9 mouse cellular contexts compared by ENCODE assay signal in the genomic region with DNA sequence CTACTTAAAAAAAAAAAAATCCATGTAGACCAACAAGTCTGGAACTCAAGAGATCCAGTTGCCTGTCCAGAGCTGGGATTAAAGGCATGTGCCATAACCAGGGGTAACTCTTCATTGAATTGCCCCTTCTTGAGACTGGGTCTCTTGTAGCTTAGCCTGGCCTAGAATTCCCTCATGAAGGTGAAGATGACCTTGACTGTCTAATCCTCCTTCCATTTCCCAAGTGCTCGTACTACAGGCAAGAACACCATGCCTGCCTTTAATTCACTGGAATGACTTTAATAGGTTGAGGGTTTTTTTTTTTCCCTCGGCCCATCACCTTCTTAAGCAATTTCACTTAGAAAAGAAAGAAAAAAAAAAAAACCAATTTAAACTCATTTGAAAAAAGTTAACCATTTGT. TPM values are rescaled to one million over a fixed set of nuclear protein-coding genes. Genes with fewer than 3 reads are reported as not detected.
DNase-seq lines count a peak whose midpoint lies in the region; ATAC-seq lines count a peak whose summit lies in the region.
"Had no signal": no experiment of that assay in that cellular context is flagged by ENCODE, and none has a peak within 500 bp of the region (broad histone marks: within the 10 kb centered on the region; RNA-seq: fewer than 3 reads in every experiment).

No protein-coding gene starts in this region.

- H3K36me3 ChIP-seq in erythroblast, embryonic 14.5 days (ENCODE audit: control insufficient read depth) = peaks cover 6% of the 10 kb centered on the region
- no peaks in the 10 kb centered on the region for H3K36me3 ChIP-seq in neural tube, embryonic 11.5 days (ENCODE audit: control insufficient read depth, insufficient read depth, low read length)
- no peaks in the 10 kb centered on the region for H3K36me3 ChIP-seq in liver, embryonic 11.5 days (ENCODE audit: control insufficient read depth, insufficient read depth, low read length)

- peaks cover 43% of the 10 kb centered on the region for H3K4me1 ChIP-seq in erythroblast, embryonic 14.5 days (ENCODE audit: control insufficient read depth)
- H3K4me1 ChIP-seq in neural tube, embryonic 11.5 days (ENCODE audit: control insufficient read depth, insufficient read depth, low read length) = peaks cover 11% of the 10 kb centered on the region; the same call in 1 of the 2 replicates
- peaks cover 3% of the 10 kb centered on the region; the same call in 1 of the 2 replicates for H3K4me1 ChIP-seq in liver, embryonic 11.5 days (replicated peaks; ENCODE audit: control insufficient read depth, insufficient read depth, low read length)

- 49% methylated on average over 2 of the region's 2 CpGs for WGBS in neural tube, embryonic 11.5 days
- 64% methylated on average over 2 of the region's 2 CpGs for WGBS in liver, embryonic 11.5 days

- DNase-seq in neural tube, embryonic 11.5 days (ENCODE audit: low spot score) = no peak
- DNase-seq in neural tube, embryonic 10.5 days (ENCODE audit: extremely low spot score, low spot score) = no peak
- DNase-seq in liver, embryonic 11.5 days (ENCODE audit: low spot score) = no peak
- DNase-seq in natural killer cell, adult 2 months (ENCODE audit: low spot score in 2 of 2) = no peak
- DNase-seq in cerebellum, adult 11 months = no peak
- DNase-seq: kidney, postnatal 14 days had no signal

- ATAC-seq in erythroblast, adult 5-6 weeks (replicated peaks; ENCODE audit: low FRiP score, poor library complexity, severe bottlenecking) = no peak
- ATAC-seq in neural tube, embryonic 11.5 days (ENCODE audit: insufficient read depth, low FRiP score, low TSS enrichment) = no peak
- no peak for ATAC-seq in liver, embryonic 11.5 days (replicated peaks; ENCODE audit: low FRiP score)
- ATAC-seq in granulocyte monocyte progenitor cell, adult 5-6 weeks (replicated peaks; ENCODE audit: poor library complexity, severe bottlenecking) = no peak

- H3K4me3 ChIP-seq in erythroblast, embryonic 14.5 days (replicated peaks) = peak overlapping the region; percentile 93
- peak overlapping the region; percentile 99; the same call in 1 of the 2 replicates for H3K4me3 ChIP-seq in neural tube, embryonic 11.5 days (ENCODE audit: low read depth, low read length)
- H3K4me3 ChIP-seq in liver, embryonic 11.5 days (ENCODE audit: low read depth, low read length) = peak overlapping the region; percentile 100

- H3K4me2 ChIP-seq in neural tube, embryonic 11.5 days (ENCODE audit: low read depth) = peak overlapping the region; percentile 87; the same call in 1 of the 2 replicates
- H3K4me2 ChIP-seq in liver, embryonic 11.5 days = peak overlapping the region; percentile 89

- H3K9me3 ChIP-seq in erythroblast, embryonic 14.5 days (ENCODE audit: control insufficient read depth, low read length) = no peaks in the 10 kb centered on the region
- H3K9me3 ChIP-seq in neural tube, embryonic 11.5 days (ENCODE audit: control insufficient read depth, low read length) = no peaks in the 10 kb centered on the region
- no peaks in the 10 kb centered on the region for H3K9me3 ChIP-seq in liver, embryonic 11.5 days (ENCODE audit: control insufficient read depth, low read length)

- no peaks in the 10 kb centered on the region for H3K27me3 ChIP-seq in erythroblast, embryonic 14.5 days (ENCODE audit: control insufficient read depth)
- H3K27me3 ChIP-seq in neural tube, embryonic 11.5 days (ENCODE audit: control insufficient read depth, insufficient read depth, low read length) = no peaks in the 10 kb centered on the region
- H3K27me3 ChIP-seq in liver, embryonic 11.5 days (replicated peaks; ENCODE audit: control insufficient read depth, insufficient read depth, low read length) = no peaks in the 10 kb centered on the region

- H3K27ac ChIP-seq in neural tube, embryonic 11.5 days (ENCODE audit: low read depth, low read length) = no peak overlapping the region
- no peak overlapping the region for H3K27ac ChIP-seq in liver, embryonic 11.5 days (ENCODE audit: low read depth, low read length)

- no peak overlapping the region for H3K9ac ChIP-seq in neural tube, embryonic 11.5 days (ENCODE audit: low read length)
- no peak overlapping the region for H3K9ac ChIP-seq in liver, embryonic 11.5 days (ENCODE audit: low read depth, low read length)

RNA-seq across cellular contexts. Expression of a gene that starts 0.7 kb away (rescaled TPM):
- polyA plus RNA-seq in erythroblast, embryonic 14.5 days (2012) = 11.4 and 12.2 TPM in 2 replicates
- total RNA-seq in erythroblast, adult 5-6 weeks (2015; ENCODE audit: low replicate concordance) = 97.4 and 97.8 TPM in 2 replicates
- total RNA-seq in erythroblast, adult 5-6 weeks (2017; ENCODE audit: low replicate concordance) = 166 and 169 TPM in 2 replicates
- polyA plus RNA-seq in neural tube, embryonic 11.5 days (2014; fragmentation: Nextera tagmentation; extraction: Ambion mirVana) = 101 and 102 TPM in 2 replicates
- 49.8 and 63.9 TPM in 2 replicates for polyA plus RNA-seq in liver, embryonic 11.5 days (2014; fragmentation: Nextera tagmentation; extraction: Ambion mirVana)
- total RNA-seq in granulocyte monocyte progenitor cell, adult 5-6 weeks (2014; fragmentation: Nextera tagmentation) = 73.0 and 98.5 TPM in 2 replicates
- total RNA-seq in granulocyte monocyte progenitor cell, adult 5-6 weeks (2017) = 30.9 and 41.5 TPM in 2 replicates

RNA-seq across cellular contexts. Expression of a gene that starts 50.0 kb away (rescaled TPM):
- polyA plus RNA-seq in erythroblast, embryonic 14.5 days (2012) = 1.1 and 1.2 TPM in 2 replicates
- 30.4 and 45.1 TPM in 2 replicates for total RNA-seq in erythroblast, adult 5-6 weeks (2015; ENCODE audit: low replicate concordance)
- 67.0 and 88.8 TPM in 2 replicates for total RNA-seq in erythroblast, adult 5-6 weeks (2017; ENCODE audit: low replicate concordance)
- polyA plus RNA-seq in neural tube, embryonic 11.5 days (2014; fragmentation: Nextera tagmentation; extraction: Ambion mirVana) = 47.9 and 51.3 TPM in 2 replicates
- polyA plus RNA-seq in liver, embryonic 11.5 days (2014; fragmentation: Nextera tagmentation; extraction: Ambion mirVana) = 42.8 and 46.0 TPM in 2 replicates
- total RNA-seq in granulocyte monocyte progenitor cell, adult 5-6 weeks (2014; fragmentation: Nextera tagmentation) = 39.4 and 42.1 TPM in 2 replicates
- 50.6 and 56.0 TPM in 2 replicates for total RNA-seq in granulocyte monocyte progenitor cell, adult 5-6 weeks (2017)

RNA-seq across cellular contexts. Expression of a gene that starts 50.1 kb away (rescaled TPM):
- 0.05 and 0.09 TPM in 2 replicates for polyA plus RNA-seq in erythroblast, embryonic 14.5 days (2012)
- total RNA-seq in erythroblast, adult 5-6 weeks (2015; ENCODE audit: low replicate concordance) = 2.1 and 3.7 TPM in 2 replicates
- total RNA-seq in erythroblast, adult 5-6 weeks (2017; ENCODE audit: low replicate concordance) = 0.14 and 0.26 TPM in 2 replicates
- 2.5 and 2.8 TPM in 2 replicates for polyA plus RNA-seq in neural tube, embryonic 11.5 days (2014; fragmentation: Nextera tagmentation; extraction: Ambion mirVana)
- polyA plus RNA-seq in liver, embryonic 11.5 days (2014; fragmentation: Nextera tagmentation; extraction: Ambion mirVana) = 2.7 and 3.6 TPM in 2 replicates
- total RNA-seq in granulocyte monocyte progenitor cell, adult 5-6 weeks (2014; fragmentation: Nextera tagmentation) = 1.7 and 2.7 TPM in 2 replicates
- total RNA-seq in granulocyte monocyte progenitor cell, adult 5-6 weeks (2017) = 2.1 and 4.5 TPM in 2 replicates

Comparison
In these comparisons a context has a peak if more than half of its experiments do, and no peak if none do; other contexts are left out.
1. RNA of a gene that starts 50.0 kb away (polyA plus RNA-seq): 47.9 to 51.3 TPM in neural tube, embryonic 11.5 days and 42.8 to 46.0 TPM in liver, embryonic 11.5 days; 1.1 to 1.2 TPM in erythroblast, embryonic 14.5 days; every median in the first group is over 10 times any median in the second.
2. Peak in every context shown above with its lines, with median percentiles within 50 percentile points of each other: H3K4me3 ChIP-seq.